Mouse (Mus musculus) liver, postnatal 0 days (tissue): ENCODE measurements around the gene Gm12253.

Source experiments
- CTCF ChIP-seq: sonication (generic); IDR thresholded peaks from 2 replicates; pipeline ENCODE4 v1.5.1; 2016; ENCODE audit warnings: antibody characterized with exemption, low read depth
- EP300 ChIP-seq: IDR thresholded peaks from 2 replicates; pipeline ENCODE4 v1.6.1; 2016; ENCODE audit warnings: antibody characterized with exemption, low read depth, mild to moderate bottlenecking

- no peak for TF ChIP-seq EP300
- TF ChIP-seq CTCF: no peak
Observed at GRCm38 (mm10) chr11:58408066-58408465, 24.3 kb upstream of the Gm12253 start.
